Mouse (Mus musculus) cerebellum, adult 2 months (tissue): ENCODE measurements at regions not wholly inside any gene's neighbourhood (a gene's known extent, or its start where the extent isn't known, plus 50 kb on each side); places are given as distances from the start of the nearest gene placed in this dataset.

Source experiments
- DNase-seq, 2 experiments: peaks; one replicate each; pipeline ENCODE4 v3.0.0; 2021
- H3K27ac ChIP-seq: fragments of 200-500 bp; 2 replicates; pipeline ENCODE4 v1.5.1; 2012; ENCODE audit warnings: low read length, control low read depth, inconsistent platforms; ENCODE audit not compliant: insufficient read depth
- H3K27me3 ChIP-seq: fragments of 200-500 bp; 2 replicates; pipeline ENCODE4 v1.6.1; 2012; ENCODE audit warnings: inconsistent platforms, mild to moderate bottlenecking, low read length, moderate library complexity; ENCODE audit not compliant: control insufficient read depth, insufficient read depth
- H3K4me1 ChIP-seq: fragments of 200-500 bp; 2 replicates; pipeline ENCODE4 v1.6.1; 2011; ENCODE audit warnings: low read length; ENCODE audit not compliant: control insufficient read depth, insufficient read depth
- H3K4me3 ChIP-seq: fragments of 200-500 bp; replicated peaks from 2 replicates; pipeline ENCODE3; 2011; ENCODE audit warnings: mild to moderate bottlenecking, low read depth, low read length, control low read depth; ENCODE audit not compliant: insufficient read depth
- CTCF ChIP-seq: fragments of 200-500 bp; IDR thresholded peaks from 2 replicates; pipeline ENCODE4 v1.5.1; 2011; ENCODE audit warnings: low read depth, mild to moderate bottlenecking, control low read depth, low read length, moderate library complexity, borderline replicate concordance; ENCODE audit not compliant: insufficient read depth
- POLR2A ChIP-seq: fragments of 200-500 bp; IDR thresholded peaks from 2 replicates; pipeline ENCODE4 v1.6.1; 2011; ENCODE audit warnings: low read length, control low read depth, borderline replicate concordance; ENCODE audit not compliant: insufficient read depth
- WGBS: fragments of 180-500 bp; shearing (Covaris S2); methylation state at CpG from one replicate; pipeline ENCODE4 v1.1.7; 2018; 5-methylcytosine and 5-hydroxymethylcytosine counted together

GRCm38 (mm10) chr15:72219985-72220384, 1614.4 kb upstream of the Gm6569 start:
- DNase-seq = no peak
- no peak overlapping the region for H3K4me3 ChIP-seq
- TF ChIP-seq CTCF (no peak), POLR2A (no peak)
- no peaks in the 10 kb centered on the region for H3K4me1 ChIP-seq
- WGBS = 93% methylated on average over 7 of the region's 7 CpGs
- H3K27me3 ChIP-seq = no peaks in the 10 kb centered on the region
- no peak overlapping the region for H3K27ac ChIP-seq

DNA sequence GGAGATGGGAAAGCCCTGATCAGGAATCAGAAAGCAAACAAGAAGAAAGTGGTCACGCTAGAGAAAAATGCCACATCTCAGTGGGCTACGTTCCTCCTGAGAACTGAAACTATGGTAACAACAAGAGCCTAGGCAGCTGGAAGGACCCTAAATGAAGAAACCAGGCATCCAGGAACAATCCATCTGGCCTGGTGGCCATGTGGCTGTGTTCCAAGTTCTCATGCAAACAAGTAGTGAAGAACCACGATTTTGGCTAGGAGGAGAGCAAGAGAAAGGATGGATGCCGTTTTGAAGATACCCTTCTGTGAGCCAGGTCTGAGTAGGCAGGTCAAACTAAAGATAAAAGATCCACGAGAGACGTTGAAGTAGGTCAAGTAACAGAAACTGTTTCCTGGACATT, 1613.6 kb upstream of the Gm6569 start:
- DNase-seq = no peak
- H3K27ac ChIP-seq = no peak overlapping the region
- TF ChIP-seq POLR2A (no peak), CTCF (no peak)
- 31% methylated on average over 6 of the region's 6 CpGs for WGBS
- H3K4me3 ChIP-seq = no peak overlapping the region
- H3K4me1 ChIP-seq = no peaks in the 10 kb centered on the region
- no peaks in the 10 kb centered on the region for H3K27me3 ChIP-seq

- peak in 1 of 2 experiments; percentile 38 for DNase-seq
Measured at GRCm38 (mm10) chr15:72232355-72232754, 1602.0 kb upstream of the Gm6569 start.

GRCm38 (mm10) chr15:72264619-72265018, 1569.7 kb upstream of the Gm6569 start:
- no peaks in the 10 kb centered on the region for H3K27me3 ChIP-seq
- WGBS = 81% methylated on average over 3 of the region's 3 CpGs
- no peak overlapping the region for H3K27ac ChIP-seq
- TF ChIP-seq POLR2A (no peak), CTCF (no peak)
- no peak for DNase-seq
- no peak overlapping the region for H3K4me3 ChIP-seq
- no peaks in the 10 kb centered on the region for H3K4me1 ChIP-seq

More at GRCm38 (mm10) chr15:72232355-72232754, 1602.0 kb upstream of the Gm6569 start:
- Histone ChIP-seq H3K27me3 (no peaks in the 10 kb centered on the region), H3K4me3 (no peak overlapping the region), H3K4me1 (peaks cover 5% of the 10 kb centered on the region; the same call in 1 of the 2 replicates), H3K27ac (no peak overlapping the region)
- TF ChIP-seq POLR2A (no peak), CTCF (peak; percentile 16; the same call in 1 of the 2 replicates)
- WGBS = 38% methylated on average over 2 of the region's 2 CpGs

DNA sequence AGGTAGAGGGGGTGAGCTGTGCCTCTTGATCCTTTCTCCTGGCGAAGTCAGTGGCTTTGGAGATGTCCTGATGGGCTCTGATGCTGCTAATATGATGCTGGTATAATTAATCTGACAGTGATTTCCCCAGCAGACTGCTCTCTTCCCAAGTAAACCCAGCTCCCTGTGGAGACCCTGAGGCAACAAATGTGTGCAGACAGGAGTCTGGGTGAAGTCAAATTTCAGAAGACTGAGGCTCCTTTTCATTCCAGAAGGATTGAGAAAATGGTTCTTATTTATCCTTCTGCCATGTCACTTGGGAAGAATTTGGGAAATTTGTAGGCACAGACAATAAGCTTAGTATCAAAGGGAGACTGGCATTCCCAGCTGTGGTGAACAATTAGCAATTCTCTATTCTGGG, 1550.5 kb upstream of the Gm6569 start:
- H3K4me1 ChIP-seq = no peaks in the 10 kb centered on the region
- 55% methylated on average over 1 of the region's 1 CpGs for WGBS
- no peak overlapping the region for H3K4me3 ChIP-seq
- no peak for DNase-seq
- H3K27me3 ChIP-seq = no peaks in the 10 kb centered on the region
- no peak overlapping the region for H3K27ac ChIP-seq
- TF ChIP-seq CTCF (no peak), POLR2A (no peak)

- 84% methylated on average over 2 of the region's 2 CpGs for WGBS
Measured at GRCm38 (mm10) chr15:72296648-72297047, 1537.7 kb upstream of the Gm6569 start.

DNA sequence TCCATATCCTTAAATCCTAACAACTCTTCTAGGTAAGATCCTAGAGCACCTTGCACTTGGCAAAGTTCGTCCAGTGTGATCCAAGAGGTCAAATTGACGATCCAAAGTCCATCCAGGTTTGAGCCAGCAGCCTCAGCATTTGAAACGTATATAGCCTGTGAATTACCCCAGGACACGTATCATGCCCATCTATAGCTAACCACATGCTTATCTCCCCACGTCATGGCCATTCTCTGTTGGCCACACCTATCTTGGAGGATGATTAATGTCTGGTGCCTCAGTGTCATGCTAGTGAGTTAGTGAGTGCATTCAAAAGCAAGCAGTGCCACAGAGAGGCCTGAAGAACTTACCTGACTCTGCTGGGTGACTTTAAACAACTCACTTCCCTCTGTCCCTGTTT, 1521.9 kb upstream of the Gm6569 start:
- no peak overlapping the region for H3K4me3 ChIP-seq
- WGBS = 88% methylated on average over 5 of the region's 5 CpGs
- no peaks in the 10 kb centered on the region for H3K27me3 ChIP-seq
- H3K4me1 ChIP-seq = no peaks in the 10 kb centered on the region
- DNase-seq = no peak
- no peak overlapping the region for H3K27ac ChIP-seq
- TF ChIP-seq POLR2A (no peak), CTCF (no peak)

More at GRCm38 (mm10) chr15:72296648-72297047, 1537.7 kb upstream of the Gm6569 start:
- DNase-seq = no peak
- Histone ChIP-seq H3K4me1 (no peaks in the 10 kb centered on the region), H3K27me3 (no peaks in the 10 kb centered on the region), H3K4me3 (no peak overlapping the region), H3K27ac (no peak overlapping the region)
- TF ChIP-seq POLR2A (no peak), CTCF (no peak)

- TF ChIP-seq CTCF = no peak
- no peak for TF ChIP-seq POLR2A
- DNase-seq = no peak
- Histone ChIP-seq H3K27me3 (no peaks in the 10 kb centered on the region), H3K4me3 (no peak overlapping the region), H3K27ac (no peak overlapping the region), H3K4me1 (no peaks in the 10 kb centered on the region)
- WGBS = 96% methylated on average over 5 of the region's 5 CpGs
Measured at GRCm38 (mm10) chr15:72321528-72321927, 1512.8 kb upstream of the Gm6569 start.
